Mouse (Mus musculus) thymus, adult 2 months (tissue): Measurements from ENCODE around the gene Pmvk.

Experiments
- CTCF ChIP-seq: fragments of 200-500 bp; IDR thresholded peaks from 2 replicates; pipeline ENCODE4 v1.5.1; 2012; ENCODE audit warnings: mild to moderate bottlenecking, control low read depth, low read length, moderate library complexity, borderline replicate concordance; ENCODE audit not compliant: control insufficient read depth, poor library complexity, insufficient read depth; ENCODE audit errors: extremely low read depth
- POLR2A ChIP-seq: fragments of 200-500 bp; IDR thresholded peaks from 2 replicates; pipeline ENCODE4 v1.6.1; 2012; ENCODE audit warnings: mild to moderate bottlenecking, low read length, control low read depth, moderate library complexity; ENCODE audit not compliant: control insufficient read depth, poor library complexity, insufficient read depth; ENCODE audit errors: extremely low read depth

DNA sequence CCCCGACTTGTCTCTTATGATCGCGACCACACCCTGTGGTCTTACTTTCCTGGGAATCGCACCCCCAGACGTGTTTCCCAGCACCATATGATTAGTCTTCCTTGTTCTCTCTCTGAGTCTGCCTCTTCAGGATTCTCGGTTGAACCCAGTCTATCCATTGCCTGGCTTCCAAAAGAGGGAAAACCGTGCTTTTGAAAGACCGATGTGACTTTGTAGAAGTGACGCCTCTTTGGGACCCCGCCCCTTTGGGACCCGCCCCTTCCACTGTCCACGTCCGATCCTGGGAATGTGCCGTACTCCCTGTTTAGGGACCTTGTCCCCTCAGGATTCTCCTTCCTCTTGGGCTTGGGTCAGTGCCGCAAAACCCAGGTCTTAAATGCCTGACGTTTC is 35.5 kb upstream of the Pmvk start:
- TF ChIP-seq POLR2A (0 out of 2 replicates have a peak, but pooled peaks have one; percentile 14), CTCF (no peak)
